Mouse (Mus musculus): ENCODE measurements around the gene Trim72. TPM values are rescaled to one million over a fixed set of nuclear protein-coding genes. Genes with fewer than 3 reads are reported as not detected.
"Not testable (repeated sequence)": the region's sequence is repeated elsewhere in the genome, so short reads cannot be mapped to it uniquely, and the experiment has no call there.

Gene Trim72
- total RNA-seq, 2 experiments from 2014 or later: not detected

DNA sequence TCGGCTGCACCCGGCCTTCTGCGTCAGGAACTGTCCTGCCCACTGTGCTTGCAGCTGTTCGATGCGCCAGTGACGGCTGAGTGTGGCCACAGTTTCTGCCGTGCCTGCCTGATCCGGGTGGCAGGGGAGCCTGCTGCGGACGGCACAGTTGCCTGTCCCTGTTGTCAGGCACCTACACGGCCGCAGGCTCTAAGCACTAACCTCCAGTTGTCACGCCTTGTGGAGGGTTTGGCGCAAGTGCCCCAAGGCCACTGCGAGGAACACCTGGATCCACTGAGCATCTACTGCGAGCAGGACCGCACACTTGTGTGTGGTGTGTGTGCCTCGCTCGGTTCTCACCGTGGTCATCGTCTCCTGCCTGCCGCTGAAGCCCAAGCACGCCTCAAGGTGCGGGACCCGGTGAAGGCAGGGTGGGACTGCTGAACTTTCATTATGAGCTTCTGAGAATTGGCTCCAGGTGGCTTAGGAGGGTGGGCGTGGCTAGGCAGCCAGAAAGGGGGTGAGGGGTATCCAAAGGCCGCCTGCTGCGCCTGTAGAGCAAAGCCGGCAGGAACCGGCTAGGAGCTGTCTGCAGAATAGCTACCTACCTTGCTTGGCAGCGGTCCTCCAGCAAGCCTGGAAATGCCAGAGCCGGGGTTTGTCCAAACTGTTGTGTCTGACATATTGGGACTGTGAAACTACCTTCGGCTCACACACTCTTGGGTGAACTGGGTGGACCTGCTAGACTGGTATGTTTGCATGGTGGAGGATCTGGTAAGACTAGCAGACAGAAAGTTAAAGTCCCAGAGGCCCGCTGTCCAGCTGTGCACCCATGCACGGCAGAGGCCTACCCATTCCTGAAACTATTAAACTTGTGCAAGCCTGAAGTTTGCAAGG lies 976 bp downstream of the Trim72 start:
- no peak for ATAC-seq (replicated peaks; ENCODE audit: low FRiP score, poor library complexity, severe bottlenecking)

GRCm38 (mm10) chr7:128006193-128006592 lies 2.4 kb downstream of the Trim72 start:
- no peak for ATAC-seq (replicated peaks; ENCODE audit: low FRiP score, poor library complexity, severe bottlenecking)

DNA sequence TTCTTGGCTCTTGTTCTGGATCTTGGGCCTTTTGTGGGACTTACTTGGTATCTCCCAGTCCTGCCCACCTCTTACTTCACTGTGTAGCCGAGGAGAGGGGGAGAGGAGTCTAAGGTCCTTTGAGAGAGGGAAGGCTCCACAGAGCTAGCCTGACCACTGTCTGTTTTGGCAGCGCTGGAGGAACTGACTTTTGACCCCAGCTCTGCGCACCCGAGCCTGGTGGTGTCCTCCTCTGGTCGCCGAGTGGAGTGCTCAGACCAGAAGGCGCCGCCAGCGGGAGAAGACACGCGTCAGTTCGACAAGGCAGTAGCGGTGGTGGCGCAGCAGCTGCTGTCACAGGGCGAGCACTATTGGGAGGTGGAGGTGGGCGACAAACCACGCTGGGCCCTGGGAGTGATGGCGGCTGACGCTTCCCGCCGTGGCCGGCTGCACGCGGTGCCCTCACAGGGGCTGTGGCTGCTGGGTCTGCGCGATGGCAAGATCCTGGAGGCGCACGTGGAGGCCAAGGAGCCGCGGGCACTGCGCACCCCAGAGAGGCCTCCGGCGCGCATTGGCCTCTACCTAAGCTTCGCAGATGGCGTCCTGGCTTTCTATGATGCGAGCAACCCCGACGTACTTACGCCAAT lies 6.1 kb downstream of the Trim72 start:
- ATAC-seq (replicated peaks; ENCODE audit: low FRiP score, poor library complexity, severe bottlenecking): no peak

DNA sequence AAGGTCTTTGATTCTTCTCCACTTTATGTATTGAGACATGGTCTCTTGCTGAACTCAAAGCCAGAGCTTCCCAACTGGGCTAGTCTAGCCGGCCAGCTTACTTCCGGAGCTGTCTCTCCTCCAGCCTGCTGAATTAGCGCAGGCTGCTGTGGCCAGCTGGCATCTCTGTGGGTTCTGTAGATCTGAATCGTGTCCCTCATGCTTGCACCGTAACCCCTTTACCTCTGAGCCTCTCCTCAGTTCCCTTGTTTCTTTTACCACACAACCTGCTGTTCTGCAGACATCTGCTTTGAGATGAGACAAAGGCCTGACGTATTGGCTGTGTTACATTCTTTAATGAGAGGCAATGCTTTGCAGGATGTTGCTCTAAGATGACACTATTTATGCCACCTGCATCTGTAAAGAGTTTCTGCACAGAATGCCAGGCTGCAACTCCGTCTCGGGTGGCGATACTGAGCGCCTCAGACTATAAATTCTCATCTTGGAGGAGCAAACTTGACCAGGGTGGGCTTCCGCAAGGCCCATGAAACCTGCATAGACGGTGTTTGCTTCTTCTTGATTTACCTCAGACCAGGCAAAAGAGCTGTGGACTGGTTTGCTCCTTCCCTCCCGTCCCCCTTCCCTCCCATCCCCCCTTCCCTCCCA lies 8.5 kb downstream of the Trim72 start:
- ATAC-seq (replicated peaks; ENCODE audit: low FRiP score, poor library complexity, severe bottlenecking): no peak

DNA sequence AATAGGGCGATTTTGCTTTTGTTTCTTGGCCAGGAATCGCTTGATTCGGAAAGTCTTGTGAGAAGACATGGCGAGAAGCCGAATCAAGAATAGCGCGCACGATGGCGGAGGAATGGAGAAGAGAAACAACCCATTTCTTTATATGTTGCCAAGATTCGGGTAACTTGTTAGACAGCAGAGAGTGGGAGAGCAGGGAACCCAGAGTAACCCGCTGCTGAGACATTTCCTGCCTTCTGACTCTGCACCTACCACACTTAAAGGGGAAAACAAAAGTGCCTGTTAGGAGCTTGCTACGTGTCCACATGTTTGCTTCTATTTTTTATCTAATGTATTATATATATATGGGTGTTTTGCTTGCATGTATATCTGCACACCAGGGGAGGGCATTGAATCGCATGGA lies 9.4 kb downstream of the Trim72 start:
- no peak for ATAC-seq (replicated peaks; ENCODE audit: low FRiP score, poor library complexity, severe bottlenecking)

DNA sequence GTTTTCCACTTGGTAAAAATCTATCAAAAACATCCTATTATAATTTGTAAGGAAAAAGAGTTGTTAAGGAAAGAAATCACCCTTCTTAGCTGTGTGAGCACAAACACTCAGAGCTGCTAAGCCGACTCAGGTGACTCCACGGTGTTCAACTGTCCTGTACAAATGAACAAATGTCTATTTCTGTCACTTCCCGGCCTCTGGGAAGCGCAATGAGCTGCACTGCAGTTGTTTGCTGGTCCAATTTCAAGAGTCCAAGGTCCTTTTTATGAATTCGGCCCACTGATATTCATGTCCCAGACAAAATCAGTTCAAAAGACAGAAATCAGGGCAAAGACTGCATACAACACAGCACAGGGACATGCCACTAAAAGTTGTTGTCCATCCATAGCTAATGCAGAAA lies 12.4 kb downstream of the Trim72 start:
- ATAC-seq (replicated peaks; ENCODE audit: low FRiP score, poor library complexity, severe bottlenecking): not testable (repeated sequence)

DNA sequence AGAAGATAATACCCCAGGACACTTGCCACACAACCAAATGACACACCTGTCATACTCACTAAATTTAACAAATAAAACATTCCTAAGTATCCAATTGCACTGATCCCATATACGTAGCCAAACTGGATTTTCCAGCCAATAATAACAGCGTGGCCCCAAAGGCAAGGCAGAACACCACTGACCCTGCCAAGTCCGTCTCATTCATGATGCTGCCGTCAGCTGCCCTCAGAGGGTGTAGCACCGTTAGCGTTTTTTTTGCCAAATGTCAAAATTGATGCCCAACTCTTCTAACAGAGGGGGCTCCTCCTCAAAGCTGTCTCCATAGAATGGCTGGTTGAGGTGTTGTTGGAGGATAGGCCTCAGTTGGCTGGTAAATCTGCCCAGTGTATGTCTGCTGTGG lies 12.9 kb downstream of the Trim72 start:
- ATAC-seq (replicated peaks; ENCODE audit: low FRiP score, poor library complexity, severe bottlenecking): no peak

DNA sequence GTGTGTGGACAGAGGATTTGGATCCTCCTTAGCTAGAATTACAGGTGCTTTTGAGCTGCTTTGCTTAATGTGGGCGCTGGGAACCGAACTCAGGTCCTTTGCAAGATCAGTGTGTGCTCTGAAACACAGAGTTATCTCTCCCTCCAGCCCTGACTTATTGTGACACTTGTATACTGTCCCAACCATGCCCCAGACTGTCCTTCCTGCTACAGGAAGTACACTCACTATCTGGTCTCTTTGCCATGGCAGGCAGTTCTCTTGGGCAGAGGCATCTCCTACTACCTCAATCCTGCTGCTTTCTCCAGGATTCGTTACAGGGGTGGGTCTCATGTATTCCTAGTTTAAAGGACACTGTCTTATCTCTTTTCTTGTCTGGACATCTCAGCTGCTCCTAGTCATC lies 14.5 kb downstream of the Trim72 start:
- no peak for ATAC-seq (replicated peaks; ENCODE audit: low FRiP score, poor library complexity, severe bottlenecking)

GRCm38 (mm10) chr7:128019187-128019586 lies 15.4 kb downstream of the Trim72 start:
- no peak for ATAC-seq (replicated peaks; ENCODE audit: low FRiP score, poor library complexity, severe bottlenecking)

GRCm38 (mm10) chr7:128022974-128023373 lies 19.2 kb downstream of the Trim72 start:
- ATAC-seq (replicated peaks; ENCODE audit: low FRiP score, poor library complexity, severe bottlenecking): peak; percentile 43; the same call in 1 of the 2 replicates

- ATAC-seq (replicated peaks; ENCODE audit: low FRiP score, poor library complexity, severe bottlenecking): no peak
Measured at GRCm38 (mm10) chr7:128023565-128023964, 19.8 kb downstream of the Trim72 start.

- no peak for ATAC-seq (replicated peaks; ENCODE audit: low FRiP score, poor library complexity, severe bottlenecking)
Measured at GRCm38 (mm10) chr7:128024364-128024763, 20.6 kb downstream of the Trim72 start.

DNA sequence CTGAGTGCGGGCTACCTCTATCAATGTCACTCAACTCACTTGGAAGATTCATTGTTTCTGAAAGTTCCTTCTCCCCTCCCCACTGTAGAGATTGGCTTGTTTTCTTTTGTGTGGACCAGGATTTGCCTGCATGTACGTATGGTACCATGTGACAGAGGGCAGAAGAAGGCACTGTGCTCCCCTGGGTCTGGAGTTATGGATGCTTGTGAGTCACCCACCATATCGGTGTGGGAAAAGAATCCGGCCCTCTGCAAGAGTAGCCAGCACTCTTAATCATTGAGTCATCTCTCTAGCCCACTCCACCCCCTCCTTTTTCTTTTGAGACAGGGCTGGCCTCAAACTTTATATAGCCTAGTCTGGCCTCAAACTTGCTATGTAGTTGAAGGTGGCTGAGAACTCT lies 21.2 kb downstream of the Trim72 start:
- ATAC-seq (replicated peaks; ENCODE audit: low FRiP score, poor library complexity, severe bottlenecking): no peak

DNA sequence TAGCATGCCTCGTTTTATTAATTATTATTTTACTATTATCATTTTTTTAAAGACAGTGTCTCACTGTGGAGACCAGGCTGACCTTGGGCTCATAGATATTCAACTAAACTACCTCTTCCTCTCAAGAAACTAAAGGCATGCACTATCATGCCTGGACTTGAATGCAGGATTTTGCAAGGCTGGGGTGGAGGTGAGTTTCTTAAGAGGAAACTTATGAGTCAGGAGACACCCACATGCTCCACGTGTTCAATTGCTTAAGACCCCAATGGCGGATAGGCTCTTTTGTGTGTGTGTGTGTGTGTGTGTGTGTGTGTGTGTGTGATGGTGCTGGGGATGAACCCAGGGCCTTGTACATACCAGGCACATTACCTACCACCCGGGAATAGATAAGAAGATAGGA lies 21.6 kb downstream of the Trim72 start:
- no peak for ATAC-seq (replicated peaks; ENCODE audit: low FRiP score, poor library complexity, severe bottlenecking)

- ATAC-seq (replicated peaks; ENCODE audit: low FRiP score, poor library complexity, severe bottlenecking): peak; percentile 65; the same call in 1 of the 2 replicates
Measured at GRCm38 (mm10) chr7:128031403-128031976, 27.7 kb downstream of the Trim72 start.

DNA sequence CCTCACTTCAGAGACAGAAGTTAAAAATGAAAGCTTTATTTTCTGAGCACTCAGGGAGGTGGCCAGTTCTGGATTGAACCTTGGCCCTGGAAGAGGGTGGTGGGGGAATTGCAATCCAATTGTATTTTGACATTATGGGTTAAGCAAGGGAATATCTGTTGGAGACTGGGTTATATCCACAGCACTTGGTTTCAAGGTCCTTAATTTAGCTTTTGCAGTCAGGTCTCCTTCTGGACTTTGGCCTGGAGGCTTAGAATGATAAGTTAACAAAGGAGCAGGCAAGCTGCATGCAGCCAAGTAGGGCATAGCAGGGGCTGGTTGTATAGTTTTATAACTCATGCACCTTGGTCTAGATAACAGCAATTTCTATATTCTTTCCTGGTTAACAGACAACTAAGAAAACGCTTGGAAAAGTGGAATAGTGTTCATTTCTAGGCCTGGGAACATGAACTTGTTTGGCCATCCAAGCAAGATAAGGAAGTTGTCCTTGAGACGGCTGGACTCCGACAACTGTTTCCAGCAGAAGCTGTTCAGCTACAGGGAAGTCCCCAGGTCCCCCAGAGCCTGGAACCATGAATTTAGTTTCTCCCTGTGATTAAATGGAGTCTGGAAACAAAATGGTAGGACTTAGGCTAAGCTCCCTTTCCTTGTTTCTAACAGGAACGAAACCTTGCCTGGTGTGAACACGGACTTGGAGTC lies 28.7 kb downstream of the Trim72 start:
- ATAC-seq (replicated peaks; ENCODE audit: low FRiP score, poor library complexity, severe bottlenecking): no peak

- no peak for ATAC-seq (replicated peaks; ENCODE audit: low FRiP score, poor library complexity, severe bottlenecking)
Measured at GRCm38 (mm10) chr7:128032989-128033293, 29.2 kb downstream of the Trim72 start.

DNA sequence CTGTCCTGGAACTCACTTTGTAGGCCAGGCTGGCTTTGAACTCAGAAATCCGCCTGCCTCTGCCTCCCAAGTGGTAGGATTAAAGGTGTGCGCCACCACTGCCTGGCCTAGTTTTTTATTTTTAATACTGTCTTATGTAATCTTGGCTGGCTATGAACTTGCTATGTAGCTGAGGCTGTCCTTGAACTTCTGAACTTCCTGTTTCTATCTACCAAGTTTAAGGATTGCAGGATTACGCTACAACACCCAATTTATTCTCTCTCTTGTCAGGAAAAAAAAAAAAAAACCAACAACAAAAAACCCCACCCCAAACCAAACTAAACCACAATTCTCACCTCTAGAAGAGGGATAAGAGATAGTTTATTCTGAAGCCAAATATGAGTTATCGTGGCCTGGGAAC lies 29.9 kb downstream of the Trim72 start:
- no peak for ATAC-seq (replicated peaks; ENCODE audit: low FRiP score, poor library complexity, severe bottlenecking)

DNA sequence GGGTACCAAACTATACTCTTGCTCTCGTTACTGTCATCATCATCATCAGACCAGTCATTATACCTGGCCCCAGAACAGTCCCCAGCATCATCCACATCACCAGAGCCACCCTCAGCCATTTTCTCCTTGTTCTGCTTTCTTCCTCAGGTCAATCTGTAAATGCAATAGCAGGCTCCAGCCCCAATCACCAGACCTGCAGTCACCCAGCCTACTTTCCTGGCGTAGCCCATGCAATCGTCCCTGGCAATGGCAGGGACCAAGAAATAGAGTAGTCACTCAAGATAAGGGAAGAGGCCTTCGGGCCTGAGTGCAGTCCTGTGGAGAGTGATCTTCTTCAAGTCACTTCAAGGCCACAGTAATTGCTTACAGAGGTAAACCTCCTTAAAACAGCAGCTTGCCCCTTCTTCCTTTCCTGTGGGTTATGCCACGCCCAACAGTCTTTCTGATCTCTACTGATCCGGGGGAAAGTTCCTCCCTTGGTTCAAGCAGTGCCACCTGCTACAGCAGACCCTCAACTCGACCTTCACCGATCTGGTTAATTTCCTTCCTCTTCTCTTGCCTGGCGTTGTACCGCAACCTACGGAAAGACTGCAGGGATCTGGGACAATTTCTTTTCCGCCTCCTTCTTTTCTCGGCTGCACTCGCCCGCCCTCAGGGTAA lies 38.5 kb downstream of the Trim72 start:
- not testable (repeated sequence) for ATAC-seq (replicated peaks; ENCODE audit: low FRiP score, poor library complexity, severe bottlenecking)

Data from erythroblast, adult 5-6 weeks (primary cell).